Mouse (Mus musculus) stomach, embryonic 16.5 days (tissue): ENCODE measurements around the gene Zdhhc5. TPM values are rescaled to one million over a fixed set of nuclear protein-coding genes. Genes with fewer than 3 reads are reported as not detected.

Experiments used
- ATAC-seq: fragments of 200-750 bp; cut with Nextera tagmentation; 2 replicates; pipeline ENCODE4 v1.8.0; 2017; ENCODE audit warnings: moderate number of reproducible peaks, moderate TSS enrichment; ENCODE audit not compliant: insufficient read depth, low FRiP score
- H3K27ac ChIP-seq: fragments of 300-500 bp; sonication (generic); 2 replicates; pipeline ENCODE4 v1.5.1; 2014; ENCODE audit warnings: low read length
- H3K27me3 ChIP-seq: fragments of 300-500 bp; sonication (generic); 2 replicates; pipeline ENCODE4 v1.6.1; 2014; ENCODE audit warnings: low read length, control low read depth, mixed read lengths; ENCODE audit not compliant: control insufficient read depth, insufficient read depth
- H3K36me3 ChIP-seq: fragments of 300-500 bp; sonication (generic); 2 replicates; pipeline ENCODE4 v1.6.1; 2014; ENCODE audit warnings: low read length; ENCODE audit not compliant: control insufficient read depth, insufficient read depth
- H3K4me1 ChIP-seq: fragments of 300-500 bp; sonication (generic); 2 replicates; pipeline ENCODE4 v1.6.1; 2014; ENCODE audit warnings: low read length, control low read depth, mixed read lengths; ENCODE audit not compliant: control insufficient read depth, insufficient read depth
- H3K4me2 ChIP-seq: fragments of 300-500 bp; sonication (generic); 2 replicates; pipeline ENCODE4 v1.6.1; 2014; ENCODE audit warnings: low read depth, low read length, mixed read lengths
- H3K4me3 ChIP-seq: fragments of 300-500 bp; sonication (generic); replicated peaks from 2 replicates; pipeline ENCODE4 v1.5.1; 2014; ENCODE audit warnings: mild to moderate bottlenecking, low read length
- H3K9ac ChIP-seq: fragments of 300-500 bp; sonication (generic); 2 replicates; pipeline ENCODE4 v1.6.1; 2014; ENCODE audit warnings: low read length
- H3K9me3 ChIP-seq: fragments of 300-500 bp; sonication (generic); replicated peaks from 2 replicates; pipeline ENCODE4 v1.6.1; 2016; ENCODE audit warnings: low read length, control low read depth; ENCODE audit not compliant: control insufficient read depth
- WGBS: fragments of 180-500 bp; shearing (Covaris S2); extraction: QIAGEN DNeasy Blood & Tissue Kit; methylation state at CpG from one replicate; pipeline ENCODE4 v1.1.7; 2014; 5-methylcytosine and 5-hydroxymethylcytosine counted together
- microRNA counts: library from miRNA; unstranded; fragments of <30 nt; microRNA quantifications from one replicate; lab custom pipeline; 2016
- microRNA-seq: library from miRNA; unstranded; fragments of <30 nt; microRNA quantifications from one replicate; pipeline ENCODE4, GENCODE M21; 2016
- polyA plus RNA-seq: library from polyadenylated mRNA; unstranded; fragments of >200 nt; fragmentation: Nextera tagmentation; extraction: Ambion mirVana; gene quantifications from 2 replicates; pipeline ENCODE4 v1.2.1, GENCODE M21; 2015

Gene Zdhhc5
- polyA plus RNA-seq, 1 experiment from 2014 or later = 36.9 TPM

DNA sequence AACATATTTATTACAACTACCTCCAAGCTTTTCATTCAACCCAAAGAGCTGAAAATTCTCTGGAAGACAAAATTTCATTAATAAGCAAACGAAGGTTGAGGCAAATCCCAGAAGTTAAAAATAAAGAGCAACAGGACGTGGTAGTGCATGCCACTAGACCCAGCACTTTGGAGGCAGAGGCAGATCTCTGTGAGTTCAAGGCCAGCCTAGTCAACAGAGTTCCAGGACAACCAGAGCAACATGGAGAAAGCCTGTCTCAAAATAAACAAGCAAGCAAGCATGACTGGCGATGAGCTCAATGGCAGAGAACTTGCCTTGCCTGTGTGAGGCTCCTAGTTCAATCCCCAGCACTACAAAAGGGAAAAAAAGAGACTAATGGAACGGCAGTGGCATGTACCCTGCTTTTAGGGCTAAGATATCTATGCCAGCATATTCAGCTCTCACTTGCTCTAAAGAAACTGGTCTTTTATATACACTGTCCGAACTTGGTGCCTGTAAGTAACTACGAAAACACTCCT lies 67.9 kb downstream of the Zdhhc5 start:
- no peak for ATAC-seq
- Histone ChIP-seq H3K9ac (no peak overlapping the region), H3K4me2 (peak overlapping the region; percentile 72), H3K4me1 (peaks cover 30% of the 10 kb centered on the region), H3K9me3 (no peaks in the 10 kb centered on the region), H3K36me3 (no peaks in the 10 kb centered on the region), H3K4me3 (peak overlapping the region; percentile 54), H3K27me3 (no peaks in the 10 kb centered on the region), H3K27ac (no peak overlapping the region)
- 90% methylated on average over 6 of the region's 6 CpGs for WGBS

- H3K4me1 ChIP-seq = peaks cover 31% of the 10 kb centered on the region
- ATAC-seq = no peak
- H3K9ac ChIP-seq = no peak overlapping the region
- no peaks in the 10 kb centered on the region for H3K9me3 ChIP-seq
- no peaks in the 10 kb centered on the region for H3K36me3 ChIP-seq
- no peaks in the 10 kb centered on the region for H3K27me3 ChIP-seq
- no peak overlapping the region for H3K4me3 ChIP-seq
- no peak overlapping the region for H3K27ac ChIP-seq
- H3K4me2 ChIP-seq = peak overlapping the region; percentile 10; the same call in 1 of the 2 replicates
- WGBS = 67% methylated on average over 1 of the region's 1 CpGs
Observed at GRCm38 (mm10) chr2:84646138-84646537, 68.8 kb downstream of the Zdhhc5 start.

DNA sequence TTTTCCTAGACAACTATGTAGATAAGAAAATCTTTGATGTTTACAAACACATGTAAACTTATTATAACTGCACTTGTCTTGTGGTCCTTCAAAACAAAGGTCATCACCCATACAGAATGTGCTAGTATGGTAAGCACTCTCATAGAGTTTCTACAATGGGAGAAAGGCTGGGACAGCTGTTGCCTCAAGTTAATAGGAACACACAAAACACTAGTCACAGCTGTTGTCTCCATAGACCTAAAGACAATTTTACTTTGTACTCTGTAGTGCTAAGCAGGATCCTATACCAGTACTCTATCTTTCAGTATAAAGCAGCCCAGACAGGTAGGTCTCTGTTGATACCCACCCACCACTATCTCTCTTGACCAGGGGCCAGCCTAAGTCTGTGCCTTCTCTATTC lies 74.1 kb downstream of the Zdhhc5 start:
- Histone ChIP-seq H3K27ac (no peak overlapping the region), H3K4me3 (no peak overlapping the region), H3K9me3 (no peaks in the 10 kb centered on the region), H3K9ac (no peak overlapping the region), H3K27me3 (no peaks in the 10 kb centered on the region), H3K36me3 (no peaks in the 10 kb centered on the region), H3K4me2 (no peak overlapping the region), H3K4me1 (peaks cover 56% of the 10 kb centered on the region)
- no peak for ATAC-seq

DNA sequence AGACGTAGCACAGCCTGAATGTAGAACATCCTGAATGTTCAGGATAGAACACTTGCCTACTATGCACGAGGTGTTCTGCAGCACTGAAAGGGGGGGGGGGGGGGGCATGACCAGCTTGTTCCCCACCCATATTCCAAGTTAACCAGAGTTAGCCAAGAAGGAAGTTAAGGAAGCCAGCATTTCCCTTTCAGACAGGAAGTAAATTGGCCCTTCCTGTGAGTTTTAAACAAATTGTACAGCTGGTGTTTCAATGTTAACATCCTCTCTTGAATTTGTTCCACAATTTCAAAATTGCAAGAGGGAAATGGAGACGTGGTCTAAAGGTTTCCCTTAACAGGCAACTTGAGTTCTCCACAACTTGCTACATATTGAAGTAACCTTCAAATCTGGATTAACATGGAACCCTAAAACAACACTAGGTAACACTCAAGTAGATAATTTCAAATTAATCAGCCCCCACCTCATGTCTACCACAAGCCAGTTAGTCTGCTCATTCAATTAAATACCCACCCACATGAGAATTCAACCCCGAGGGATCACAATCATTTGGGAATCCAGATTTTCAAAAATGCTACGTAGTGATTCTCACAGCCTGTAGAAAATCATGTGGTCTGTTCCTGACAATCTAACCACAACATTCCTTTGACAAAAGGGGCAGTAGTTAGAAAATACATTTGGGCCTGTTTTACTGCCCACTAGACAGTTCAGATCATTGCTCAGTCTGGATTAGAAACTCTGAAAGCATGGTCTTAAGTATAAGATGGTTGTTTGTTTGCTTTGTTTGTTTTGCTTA lies 76.4 kb downstream of the Zdhhc5 start:
- H3K9ac ChIP-seq = 0 out of 2 replicates have a peak overlapping the region, but pooled peaks have one; percentile 10
- H3K4me2 ChIP-seq = peak overlapping the region; percentile 53
- no peak for ATAC-seq
- no peak overlapping the region for H3K4me3 ChIP-seq
- peak overlapping the region; percentile 96 for H3K27ac ChIP-seq
- 28% methylated on average over 5 of the region's 5 CpGs for WGBS
- H3K36me3 ChIP-seq = no peaks in the 10 kb centered on the region
- H3K27me3 ChIP-seq = no peaks in the 10 kb centered on the region
- peaks cover 71% of the 10 kb centered on the region for H3K4me1 ChIP-seq
- H3K9me3 ChIP-seq = no peaks in the 10 kb centered on the region

MicroRNAs encoded within 50 kb of the gene (microRNA counts, 519-probe panel; counts per million panel counts)
- microRNA mmu-miR-130a (lab: Ali Mortazavi, UCI) = 4,836 counts per million, percentile 100 among the panel's probes with 10 or more counts

Small RNA genes within 50 kb of the gene (microRNA-seq; reads per million reads assigned to microRNA genes)
- gene Mir130a = 27,825 reads per million, percentile 98 among the genes with 10 or more reads in this experiment

Other genes starting within 250 kb of the Zdhhc5 start
- gene Tfpi, start 238.4 kb downstream of the Zdhhc5 start, polyA plus RNA-seq = 41.2 and 46.3 TPM in 2 replicates
- gene Ctnnd1, start 64.4 kb downstream of the Zdhhc5 start, polyA plus RNA-seq = 75.7 and 84.4 TPM in 2 replicates
- 0.26 TPM in 2 replicates for gene Btbd18, start 56.1 kb downstream of the Zdhhc5 start, polyA plus RNA-seq
- 184 and 203 TPM in 2 replicates for gene Selenoh, start 44.4 kb downstream of the Zdhhc5 start, polyA plus RNA-seq
- gene Gm28635, start 37.1 kb downstream of the Zdhhc5 start, polyA plus RNA-seq = not detected in 2 replicates
- 27.2 and 28.3 TPM in 2 replicates for gene Med19, start 36.8 kb downstream of the Zdhhc5 start, polyA plus RNA-seq
- 125 and 127 TPM in 2 replicates for gene Tmx2, start 36.0 kb downstream of the Zdhhc5 start, polyA plus RNA-seq
- gene Clp1, start 12.2 kb upstream of the Zdhhc5 start, polyA plus RNA-seq = 26.6 and 28.4 TPM in 2 replicates
- gene Ypel4, start 18.9 kb upstream of the Zdhhc5 start, polyA plus RNA-seq = 7.4 and 8.0 TPM in 2 replicates
- 5.7 and 6.3 TPM in 2 replicates for gene Gm19426, start 28.5 kb upstream of the Zdhhc5 start, polyA plus RNA-seq
- gene Serping1, start 60.3 kb upstream of the Zdhhc5 start, polyA plus RNA-seq = 98.2 and 102 TPM in 2 replicates
- 67.7 and 68.9 TPM in 2 replicates for gene Ube2l6, start 83.6 kb upstream of the Zdhhc5 start, polyA plus RNA-seq
- 0.42 and 1.7 TPM in 2 replicates for gene Smtnl1, start 107.5 kb upstream of the Zdhhc5 start, polyA plus RNA-seq
- gene Timm10, start 111.8 kb upstream of the Zdhhc5 start, polyA plus RNA-seq = 36.7 and 45.6 TPM in 2 replicates
- gene Slc43a1, start 123.7 kb upstream of the Zdhhc5 start, polyA plus RNA-seq = 20.8 TPM in 2 replicates
- gene Rtn4rl2, start 171.5 kb upstream of the Zdhhc5 start, polyA plus RNA-seq = 0.37 TPM in 1 of 2 replicates, not detected in the other
- 37.3 and 41.9 TPM in 2 replicates for gene Slc43a3, start 221.4 kb upstream of the Zdhhc5 start, polyA plus RNA-seq